Comparison of ENCODE assay signal across 14 mouse cellular contexts in genomic region chr6:134781494-134781913, GRCm38 (mm10). TPM values are rescaled to one million over a fixed set of nuclear protein-coding genes. Genes with fewer than 3 reads are reported as not detected.
DNase-seq lines count a peak whose midpoint lies in the region; ATAC-seq and TF ChIP-seq lines count a peak whose summit lies in the region.
"Had no signal": no experiment of that assay in that cellular context is flagged by ENCODE, and none has a peak within 500 bp of the region (broad histone marks: within the 10 kb centered on the region; RNA-seq: fewer than 3 reads in every experiment).

No protein-coding gene starts in this region.

- H3K36me3 ChIP-seq in heart, embryonic 11.5 days (ENCODE audit: control insufficient read depth, insufficient read depth, low read length) = no peaks in the 10 kb centered on the region
- no peaks in the 10 kb centered on the region for H3K36me3 ChIP-seq in heart, embryonic 14.5 days (ENCODE audit: control insufficient read depth, insufficient read depth, low read length)
- H3K36me3 ChIP-seq in liver, postnatal 0 days (replicated peaks; ENCODE audit: insufficient read depth, low read length) = peaks cover 4% of the 10 kb centered on the region; the same call in 1 of the 2 replicates
- H3K36me3 ChIP-seq: forebrain, embryonic 12.5 days; hindbrain, embryonic 13.5 days had no signal

- H3K27me3 ChIP-seq in heart, embryonic 11.5 days (ENCODE audit: control insufficient read depth, insufficient read depth, low read length) = no peaks in the 10 kb centered on the region
- H3K27me3 ChIP-seq in heart, embryonic 14.5 days (ENCODE audit: control insufficient read depth, insufficient read depth, low read length) = no peaks in the 10 kb centered on the region
- H3K27me3 ChIP-seq in liver, postnatal 0 days (ENCODE audit: insufficient read depth, low read length) = no peaks in the 10 kb centered on the region
- H3K27me3 ChIP-seq: forebrain, embryonic 12.5 days; hindbrain, embryonic 13.5 days; Patski had no signal

- no peak for TF ChIP-seq CTCF in liver, postnatal 0 days (IDR thresholded peaks at IDR 0.05; ENCODE audit: low read depth)

- H3K27ac ChIP-seq in heart, embryonic 11.5 days (ENCODE audit: low read depth, low read length) = peak overlapping the region; percentile 60
- peak overlapping the region; percentile 73 to 75 for H3K27ac ChIP-seq in heart, embryonic 14.5 days (replicated peaks in 1 of 2; ENCODE audit: control insufficient read depth in 1 of 2, insufficient read depth in 1 of 2, low read depth in 2 of 2, low read length in 2 of 2)
- H3K27ac ChIP-seq in liver, postnatal 0 days (ENCODE audit: low read depth) = no peak overlapping the region
- H3K27ac ChIP-seq: forebrain, embryonic 12.5 days; hindbrain, embryonic 13.5 days had no signal

- H3K4me1 ChIP-seq in heart, embryonic 11.5 days (ENCODE audit: control insufficient read depth, insufficient read depth, low read length) = peaks cover 16% of the 10 kb centered on the region
- H3K4me1 ChIP-seq in heart, embryonic 14.5 days (ENCODE audit: control insufficient read depth in 2 of 2, insufficient read depth in 2 of 2, low read length in 2 of 2) = peaks cover 5 to 17% of the 10 kb centered on the region in 2 experiments
- peaks cover 7% of the 10 kb centered on the region; the same call in 1 of the 2 replicates for H3K4me1 ChIP-seq in liver, postnatal 0 days (ENCODE audit: insufficient read depth)
- H3K4me1 ChIP-seq: forebrain, embryonic 12.5 days; hindbrain, embryonic 13.5 days had no signal

- no peak for TF ChIP-seq EP300 in liver, postnatal 0 days (IDR thresholded peaks at IDR 0.05; ENCODE audit: low read depth)

- no peak overlapping the region for H3K9ac ChIP-seq in heart, embryonic 11.5 days (ENCODE audit: low read depth, low read length)
- no peak overlapping the region for H3K9ac ChIP-seq in heart, embryonic 14.5 days (ENCODE audit: low read length)
- H3K9ac ChIP-seq in liver, postnatal 0 days (replicated peaks) = no peak overlapping the region
- H3K9ac ChIP-seq: forebrain, embryonic 12.5 days; hindbrain, embryonic 13.5 days had no signal

- peak; percentile 73 for ATAC-seq in heart, embryonic 11.5 days (replicated peaks; ENCODE audit: insufficient number of reproducible peaks, low FRiP score, low TSS enrichment)
- no peak for ATAC-seq in heart, embryonic 14.5 days (ENCODE audit: insufficient number of reproducible peaks, insufficient read depth, low FRiP score, low read depth)
- peak; percentile 72 for ATAC-seq in liver, postnatal 0 days
- no peak for ATAC-seq in monocyte, adult 5-6 weeks (replicated peaks; ENCODE audit: insufficient number of reproducible peaks, low FRiP score, low TSS enrichment, poor library complexity, severe bottlenecking)
- ATAC-seq: CD4-positive, CD25-positive, alpha-beta regulatory T cell, adult 4 months; Patski had no signal

- no peak overlapping the region for H3K4me3 ChIP-seq in heart, embryonic 11.5 days (ENCODE audit: low read depth, low read length)
- H3K4me3 ChIP-seq in heart, embryonic 14.5 days (ENCODE audit: control insufficient read depth in 1 of 2, insufficient read depth in 1 of 2, low read depth in 1 of 2, low read length in 2 of 2) = no peak overlapping the region
- no peak overlapping the region for H3K4me3 ChIP-seq in liver, postnatal 0 days (ENCODE audit: low read depth, low read length)
- H3K4me3 ChIP-seq: forebrain, embryonic 12.5 days; hindbrain, embryonic 13.5 days had no signal

- peak overlapping the region; percentile 41 for H3K4me2 ChIP-seq in heart, embryonic 11.5 days
- H3K4me2 ChIP-seq in heart, embryonic 14.5 days (ENCODE audit: low read length) = peak overlapping the region; percentile 49
- no peak overlapping the region for H3K4me2 ChIP-seq in liver, postnatal 0 days (ENCODE audit: low read depth, low read length)
- H3K4me2 ChIP-seq: forebrain, embryonic 12.5 days; hindbrain, embryonic 13.5 days had no signal

- no peak for DNase-seq in heart, postnatal 36 days
- DNase-seq in cerebellum, adult 18-20 months = peak; percentile 47 to 48
- no peak for DNase-seq in liver, postnatal 0 days
- no peak for DNase-seq in c-Kit-positive CD71-positive TER-119-positive erythroid progenitor cells, embryonic 14.5 days (ENCODE audit: low spot score)
- DNase-seq: adrenal gland, adult 8-10 months; kidney, adult 18-20 months; lung, adult 18-20 months had no signal

- H3K9me3 ChIP-seq in heart, embryonic 11.5 days (replicated peaks; ENCODE audit: control insufficient read depth, low read length) = no peaks in the 10 kb centered on the region
- no peaks in the 10 kb centered on the region for H3K9me3 ChIP-seq in heart, embryonic 14.5 days (ENCODE audit: control insufficient read depth, low read length)
- no peaks in the 10 kb centered on the region for H3K9me3 ChIP-seq in liver, postnatal 0 days (ENCODE audit: low read length)
- H3K9me3 ChIP-seq: forebrain, embryonic 12.5 days; hindbrain, embryonic 13.5 days had no signal

- intact Hi-C loops in heart, postnatal 36 days (cut with DNase I) = no loop called here

- WGBS in heart, embryonic 11.5 days (ENCODE audit: insufficient replicate concordance) = 60% methylated on average over 7 of the region's 7 CpGs
- WGBS in heart, embryonic 14.5 days = 31% methylated on average over 7 of the region's 7 CpGs
- WGBS in liver, postnatal 0 days (ENCODE audit: insufficient replicate concordance) = 48% methylated on average over 7 of the region's 7 CpGs

RNA-seq across cellular contexts. Expression of gene Dusp16, which starts 10.9 kb away (rescaled TPM):
- polyA plus RNA-seq in heart, embryonic 11.5 days (2014; fragmentation: Nextera tagmentation; extraction: Ambion mirVana) = 19.7 and 20.6 TPM in 2 replicates
- 10 to 100 TPM; 22.2 to 25.6 TPM for total RNA-seq in heart, postnatal 36 days (2021)
- polyA plus RNA-seq in heart, embryonic 14.5 days (2014; fragmentation: Nextera tagmentation; extraction: Ambion mirVana) = 19.7 and 22.2 TPM in 2 replicates
- 4.5 and 5.3 TPM in 2 replicates for polyA plus RNA-seq in liver, postnatal 0 days (2015; fragmentation: Nextera tagmentation; extraction: Ambion mirVana)
- total RNA-seq in monocyte, adult 5-6 weeks (2017) = 234 to 312 TPM (median 310 TPM) in 3 replicates

RNA-seq across cellular contexts. Expression of gene Crebl2, which starts 48.5 kb away (rescaled TPM):
- 1.3 and 1.5 TPM in 2 replicates for polyA plus RNA-seq in heart, embryonic 11.5 days (2014; fragmentation: Nextera tagmentation; extraction: Ambion mirVana)
- 10 to 100 TPM; 13.0 to 14.1 TPM for total RNA-seq in heart, postnatal 36 days (2021)
- 1.6 and 1.8 TPM in 2 replicates for polyA plus RNA-seq in heart, embryonic 14.5 days (2014; fragmentation: Nextera tagmentation; extraction: Ambion mirVana)
- 6.3 and 6.6 TPM in 2 replicates for polyA plus RNA-seq in liver, postnatal 0 days (2015; fragmentation: Nextera tagmentation; extraction: Ambion mirVana)
- total RNA-seq in monocyte, adult 5-6 weeks (2017) = 25.9 to 36.8 TPM (median 29.9 TPM) in 3 replicates

Comparison
In these comparisons a context has a peak if more than half of its experiments do, and no peak if none do; other contexts are left out.
1. ATAC-seq: peak in heart, embryonic 11.5 days (single experiment) and liver, postnatal 0 days (single experiment); none in heart, embryonic 14.5 days (single experiment) and monocyte, adult 5-6 weeks (single experiment).
2. DNase-seq: peak in cerebellum, adult 18-20 months (2 of 2); none in heart, postnatal 36 days (0 of 2), liver, postnatal 0 days (single experiment) and c-Kit-positive CD71-positive TER-119-positive erythroid progenitor cells, embryonic 14.5 days (single experiment).